Mouse (Mus musculus) gastrocnemius, postnatal 10 days (tissue): ENCODE measurements around the gene Tas2r104. TPM values are rescaled to one million over a fixed set of nuclear protein-coding genes. Genes with fewer than 3 reads are reported as not detected.

ENCODE experiments used
- DNase-seq: peaks from one replicate; pipeline ENCODE4 v3.0.0; 2021; ENCODE audit warnings: mixed read lengths
- long read RNA-seq, 2 experiments: library from polyadenylated mRNA; stranded (forward); transcript quantifications; one replicate each; pipeline ENCODE4 v2.0.0; 2021
- total RNA-seq, 2 experiments: library from RNA; stranded (reverse); gene quantifications; 2 replicates each; pipeline ENCODE4 v1.2.3; 2021

Gene Tas2r104
- not detected for total RNA-seq
- long read RNA-seq, experiment 1 = 0 reads
- long read RNA-seq, experiment 2 = 0 reads

DNA sequence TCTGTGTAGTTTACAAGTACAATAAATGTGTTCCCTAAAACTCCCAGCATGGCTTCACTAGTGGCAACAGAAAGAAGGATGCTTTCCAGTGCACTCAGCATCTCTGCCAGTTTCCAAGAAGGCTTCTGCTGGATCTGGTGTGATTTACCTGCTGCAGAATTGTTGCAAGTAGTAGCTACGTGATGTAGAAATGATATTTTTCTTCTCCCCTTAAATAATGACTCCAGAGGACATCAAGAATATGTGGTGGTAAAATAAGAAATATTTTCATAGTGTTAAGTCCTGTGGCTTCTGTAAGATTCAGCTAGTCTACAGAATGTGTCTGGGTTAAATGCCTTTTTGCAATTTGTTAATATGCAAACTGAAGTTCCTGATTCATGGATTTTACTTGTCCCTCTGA, at the start of gene Tas2r104:
Tas2r104 (minus strand) TSS at position 101 of the 400 bp plus-strand sequence.
- no peak for DNase-seq

DNA sequence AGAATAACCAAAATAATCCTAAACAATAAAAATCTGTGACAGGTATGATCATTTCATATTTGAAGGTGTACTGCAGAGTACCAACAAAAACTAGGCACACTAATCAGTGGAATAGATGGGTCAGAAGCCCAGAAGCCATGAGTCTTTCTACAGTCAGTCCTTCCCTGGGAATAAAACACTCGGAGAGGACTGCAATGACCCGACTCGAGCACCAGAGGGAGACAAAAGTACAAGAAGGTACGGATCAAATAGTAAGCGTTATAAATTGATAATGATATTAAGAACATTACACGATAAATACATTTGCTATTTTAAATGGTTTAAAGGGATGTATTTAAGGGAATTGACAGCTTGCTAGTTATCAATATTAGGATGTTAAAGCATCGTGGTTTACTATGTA, 27.3 kb upstream of the Tas2r104 start:
- DNase-seq = no peak

- no peak for DNase-seq
Observed at GRCm38 (mm10) chr6:131689963-131690362, 4.4 kb upstream of the Tas2r104 start, which contains the start of gene Tas2r114. TSS of gene Tas2r114 (minus strand) at chr6:131690063.

- DNase-seq = no peak
Observed at GRCm38 (mm10) chr6:131687395-131687794, 1.9 kb upstream of the Tas2r104 start, which contains the start of gene Tas2r105. TSS of gene Tas2r105 (minus strand) at chr6:131687495.

GRCm38 (mm10) chr6:131678786-131679185, 6.8 kb downstream of the Tas2r104 start, which contains the start of gene Tas2r106:
TSS of gene Tas2r106 (minus strand) at chr6:131678886.
- no peak for DNase-seq

- DNase-seq = no peak
Observed at GRCm38 (mm10) chr6:131660049-131660448, 25.5 kb downstream of the Tas2r104 start, which contains the start of gene Tas2r107. TSS of gene Tas2r107 (minus strand) at chr6:131660149.

Other genes with a start within 250 kb of the Tas2r104 start
- gene 5430401F13Rik, start 199.3 kb downstream of the Tas2r104 start, total RNA-seq = not detected
- gene Gm6619, start 199.3 kb downstream of the Tas2r104 start, total RNA-seq = not detected
- not detected for gene Tas2r130, start 54.8 kb downstream of the Tas2r104 start, total RNA-seq
- gene Tas2r107, start 25.6 kb downstream of the Tas2r104 start, total RNA-seq = not detected
- gene Tas2r106, start 6.9 kb downstream of the Tas2r104 start, total RNA-seq = not detected
- gene Tas2r105, start 1.8 kb upstream of the Tas2r104 start, total RNA-seq = not detected
- not detected for gene Tas2r114, start 4.3 kb upstream of the Tas2r104 start, total RNA-seq